Mouse (Mus musculus) ovary, postnatal 10 days (tissue): ENCODE data around the gene Pycard.
A peak's percentile ranks its signal among the peaks of the same experiment; 100 is the strongest.
"Not testable (repeated sequence)": the region's sequence is repeated elsewhere in the genome, so short reads cannot be mapped to it uniquely, and the experiment has no call there.

Experiments
- DNase-seq: peaks from one replicate; pipeline ENCODE4 v3.0.0; 2022; ENCODE audit warnings: low spot score

The Pycard gene

DNA sequence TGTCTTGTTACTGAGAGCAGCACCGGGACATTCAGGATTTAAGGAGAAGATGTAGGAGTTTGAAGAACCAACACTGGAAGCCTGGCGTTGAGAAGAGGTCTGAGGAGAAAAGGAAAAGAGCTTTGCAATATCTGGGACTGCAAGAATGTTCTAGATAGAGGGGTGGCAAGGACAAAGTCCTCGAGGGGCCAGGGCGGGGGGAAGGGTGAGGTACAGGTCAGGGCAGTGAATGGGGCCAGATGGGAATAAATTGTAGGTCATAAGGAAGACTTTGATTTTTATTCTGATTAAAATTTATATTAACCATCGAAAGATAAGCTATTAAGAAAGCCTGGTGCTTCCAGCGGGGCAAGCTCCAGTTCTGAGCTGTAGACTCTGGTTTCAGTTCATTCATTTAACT is 9.4 kb upstream of the Pycard start:
- DNase-seq: no peak

DNA sequence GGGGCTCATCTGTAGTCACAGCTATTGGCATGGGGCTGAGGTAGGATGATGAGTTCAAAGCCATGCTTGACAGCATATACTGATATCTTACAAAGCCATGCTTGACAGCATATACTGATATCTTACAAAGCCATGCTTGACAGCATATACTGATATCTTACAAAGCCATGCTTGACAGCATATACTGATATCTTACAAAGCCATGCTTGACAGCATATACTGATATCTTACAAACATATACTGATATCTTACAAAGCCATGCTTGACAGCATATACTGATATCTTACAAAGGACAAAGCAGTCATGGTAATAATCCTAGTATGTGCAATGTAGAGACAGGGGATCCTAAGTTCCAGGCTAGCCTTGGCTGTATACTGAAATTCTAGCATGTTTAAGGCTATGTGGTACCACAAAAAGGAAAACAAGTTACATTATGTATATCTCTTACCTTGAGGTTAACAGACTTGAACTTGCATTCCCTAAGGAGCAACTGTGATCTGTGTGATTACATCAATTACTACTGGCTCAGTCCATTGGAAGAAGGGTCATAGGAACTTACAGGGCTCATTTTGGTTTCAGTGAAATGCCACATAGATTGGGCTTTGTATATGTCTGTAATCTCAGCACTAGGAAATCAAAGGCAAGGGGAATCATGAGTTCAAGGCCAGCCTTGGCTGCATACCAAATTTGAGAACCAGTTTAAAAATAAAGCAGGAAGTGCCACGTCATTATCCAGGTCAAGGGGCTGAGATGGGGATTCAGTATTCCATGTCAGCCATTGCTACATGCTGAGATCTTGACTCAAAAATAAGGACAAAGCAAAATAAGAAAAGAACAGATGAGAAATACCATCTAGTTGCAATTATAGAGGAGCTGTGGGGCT is 6.6 kb upstream of the Pycard start:
- DNase-seq: no peak

- no peak for DNase-seq
Measured at GRCm38 (mm10) chr7:127999436-127999835, 5.8 kb upstream of the Pycard start.

GRCm38 (mm10) chr7:127992488-127993340 is 953 bp downstream of the Pycard start:
- DNase-seq: no peak

- DNase-seq: peak; percentile 45
Measured at GRCm38 (mm10) chr7:127991643-127992487, 1.8 kb downstream of the Pycard start.

- no peak for DNase-seq
Measured at GRCm38 (mm10) chr7:127988904-127989303, 4.8 kb downstream of the Pycard start.

GRCm38 (mm10) chr7:127980606-127981005 is 13.1 kb downstream of the Pycard start:
- DNase-seq: no peak

DNA sequence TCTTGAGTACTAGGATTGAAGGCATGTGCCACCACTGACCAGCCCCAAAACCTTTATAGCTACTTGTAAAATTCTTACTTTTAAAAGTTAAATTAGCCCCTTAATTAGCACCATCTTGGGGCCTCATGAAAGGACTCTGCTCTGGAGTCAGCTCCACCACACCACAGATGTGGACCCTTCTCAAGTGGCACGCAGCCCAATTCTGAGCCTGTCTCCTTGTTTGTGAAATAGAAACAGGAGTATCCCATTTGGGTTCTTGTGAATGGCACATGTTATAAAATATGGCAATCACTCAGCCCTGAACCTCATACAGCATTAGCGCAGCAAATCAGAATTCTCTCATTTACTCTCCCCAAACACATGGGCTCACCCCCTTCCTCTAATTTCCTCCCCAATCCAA is 14.8 kb downstream of the Pycard start:
- DNase-seq: no peak

- no peak for DNase-seq
Measured at GRCm38 (mm10) chr7:127974413-127974930, 19.2 kb downstream of the Pycard start.

DNA sequence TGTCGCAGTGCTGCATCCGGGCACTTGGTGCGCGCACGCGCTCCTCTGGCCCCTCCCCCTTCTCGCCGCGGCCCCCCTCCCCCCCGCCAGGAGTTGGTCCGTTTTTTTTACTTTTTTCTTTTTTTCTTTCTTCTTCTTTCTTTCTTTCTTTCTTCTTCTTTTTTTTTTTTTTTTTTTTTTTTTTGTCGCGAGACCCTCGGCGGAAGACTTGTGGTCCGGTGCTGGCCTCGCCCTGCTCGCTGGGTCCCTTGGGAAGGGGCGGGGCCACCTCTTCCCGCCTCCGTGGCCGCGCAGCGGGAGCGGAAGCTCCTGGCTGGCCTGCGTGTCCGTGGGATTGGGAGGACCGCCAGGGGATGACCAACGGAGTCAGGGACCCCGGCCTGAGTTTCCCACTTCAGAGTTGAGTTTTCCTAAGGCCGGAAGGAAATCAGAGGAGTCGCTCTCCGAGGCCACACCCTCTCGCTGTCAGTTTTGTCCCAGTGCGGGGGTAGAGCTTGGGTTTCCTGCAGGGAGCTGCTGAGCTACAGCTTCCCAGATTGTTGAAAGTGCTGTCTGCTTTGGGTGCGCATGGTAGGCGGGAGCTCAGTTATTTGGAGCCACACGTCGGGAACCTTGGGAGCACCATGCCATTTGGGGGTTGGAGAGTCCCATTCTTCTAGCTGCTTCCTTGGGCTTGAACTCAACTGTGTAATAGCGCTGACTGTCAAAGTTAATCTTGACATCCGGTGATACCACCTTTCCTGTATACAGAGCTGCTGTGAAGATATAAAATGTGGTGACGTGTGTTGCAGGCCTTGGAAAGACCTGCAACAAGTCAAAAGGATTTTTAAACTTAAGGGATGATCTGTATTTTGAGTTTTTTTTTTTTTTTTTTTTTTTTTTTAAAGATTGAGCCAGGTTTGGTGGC is 25.5 kb downstream of the Pycard start:
- DNase-seq: peak; percentile 52

DNA sequence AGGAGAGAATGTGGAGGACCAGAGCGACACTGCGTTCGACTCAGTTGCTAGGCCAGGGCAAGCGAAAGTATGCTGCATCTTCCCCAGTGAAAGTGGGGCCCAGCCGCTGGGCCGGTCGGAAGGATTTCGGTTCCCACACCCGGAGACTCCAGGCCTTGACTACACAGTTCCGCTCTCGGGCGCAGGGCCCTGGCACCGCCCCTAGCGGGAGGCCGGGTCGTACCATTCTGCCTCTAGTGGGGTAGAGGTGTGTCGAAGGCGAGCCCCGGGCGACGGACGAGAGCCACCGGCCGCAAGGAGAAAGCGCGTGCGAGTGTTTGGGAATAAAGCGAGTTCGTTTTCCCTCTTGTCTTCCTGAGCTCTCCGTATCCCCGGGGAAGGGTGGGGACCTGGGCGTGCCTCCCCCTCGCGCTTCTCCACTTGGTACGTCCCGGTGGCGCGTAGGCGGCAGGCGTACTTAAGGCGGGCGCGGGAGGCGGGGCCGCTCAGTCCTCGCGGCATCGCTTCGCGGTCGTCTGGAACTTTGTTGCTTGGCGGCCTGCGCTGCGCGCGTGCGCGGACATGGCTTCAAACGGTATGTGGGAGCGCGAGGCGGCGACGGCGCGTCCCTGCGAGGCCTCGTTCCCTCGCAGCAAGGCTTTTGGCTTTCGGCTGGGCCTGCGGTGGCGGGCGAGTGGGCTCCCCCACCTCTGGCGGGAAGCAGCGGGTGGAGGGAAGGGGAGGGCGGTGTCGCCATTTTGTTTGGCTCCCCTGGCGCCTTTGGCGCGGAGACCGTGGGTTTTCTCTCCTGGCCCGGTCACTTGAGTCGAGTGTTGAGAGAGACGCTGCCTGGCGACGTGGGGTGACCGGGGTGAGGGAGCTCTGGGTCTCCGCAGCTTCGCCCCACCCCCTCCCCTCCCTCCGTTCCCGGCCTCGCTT is 26.4 kb downstream of the Pycard start, which contains the start of gene Fus:
Fus (plus strand) TSS at position 454 of the 918 bp plus-strand sequence.
- DNase-seq: peak; percentile 99

- no peak for DNase-seq
Measured at GRCm38 (mm10) chr7:127966371-127966918, 27.2 kb downstream of the Pycard start.

- DNase-seq: no peak
Measured at GRCm38 (mm10) chr7:127959364-127959763, 34.3 kb downstream of the Pycard start.

- DNase-seq: no peak
Measured at GRCm38 (mm10) chr7:127952864-127953581, 40.6 kb downstream of the Pycard start.

GRCm38 (mm10) chr7:127946470-127947023 is 47.1 kb downstream of the Pycard start, which contains the start of gene Prss36:
TSS of gene Prss36 (minus strand) at chr7:127946725.
- DNase-seq: no peak

DNA sequence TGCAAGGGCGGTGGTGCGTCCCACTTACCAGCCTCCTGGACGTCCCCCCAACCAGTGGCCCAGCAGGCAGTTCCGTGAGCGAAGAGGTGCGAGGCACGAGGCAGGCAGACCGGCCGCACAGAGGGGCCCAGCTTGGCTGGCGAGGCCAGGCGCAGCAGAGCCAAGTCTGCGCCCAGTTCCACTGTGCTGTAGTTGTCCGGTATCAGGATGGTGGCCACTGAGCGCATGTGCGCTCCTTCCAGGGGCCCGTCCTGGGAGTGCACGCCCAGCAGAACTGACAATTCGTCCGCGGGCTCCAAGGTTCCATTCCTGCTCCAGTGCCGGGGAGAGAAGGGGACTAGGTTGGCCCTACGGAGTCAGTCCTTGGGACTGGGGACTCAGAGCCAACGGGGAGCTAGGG is 49.1 kb downstream of the Pycard start:
- DNase-seq: no peak

- not testable (repeated sequence) for DNase-seq
Measured at GRCm38 (mm10) chr7:127942097-127942496, 51.6 kb downstream of the Pycard start.
